Mouse (Mus musculus) urinary bladder, postnatal 36 days (tissue): ENCODE results near the gene Abcc3.

Source experiments
- DNase-seq, 2 experiments: peaks; one replicate each; pipeline ENCODE4 v3.0.0; 2022; ENCODE audit warnings: low spot score in 2 of 2, mixed read lengths in 1 of 2

Gene Abcc3

DNA sequence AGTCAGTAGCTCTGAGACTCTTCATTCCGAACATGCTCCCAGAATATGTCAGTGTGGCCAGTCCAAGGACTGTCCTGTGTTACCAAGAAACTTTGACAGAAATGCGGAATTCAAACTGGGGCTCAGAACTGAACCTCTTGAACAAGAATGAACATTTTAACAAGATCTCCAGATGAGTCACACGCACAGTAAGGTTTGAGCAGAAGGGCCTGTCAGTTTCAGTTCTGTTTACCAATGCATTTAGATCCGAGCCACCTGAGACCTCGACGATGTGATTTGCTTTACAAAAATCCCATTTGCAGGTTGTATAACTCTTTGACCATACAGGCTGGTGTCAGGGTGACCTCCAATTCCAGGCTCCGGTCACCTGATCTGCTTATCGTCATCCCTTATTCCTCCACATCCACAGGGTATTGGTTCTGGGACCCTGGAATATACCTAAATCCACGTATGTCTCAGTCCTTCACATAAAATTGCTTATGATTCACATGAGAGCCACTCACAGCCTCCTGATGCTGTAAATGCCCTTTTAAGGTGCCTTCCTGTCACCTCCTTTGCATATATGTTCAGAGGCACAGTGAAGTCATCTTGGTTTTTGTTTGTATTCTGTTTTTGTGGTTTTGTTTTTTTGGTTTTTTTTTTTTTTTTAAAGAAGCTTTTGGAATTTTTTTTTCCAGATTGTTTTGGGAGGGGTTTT lies 37.1 kb downstream of the Abcc3 start:
- DNase-seq = no peak

GRCm38 (mm10) chr11:94351094-94351493 lies 41.7 kb downstream of the Abcc3 start:
- no peak for DNase-seq

DNA sequence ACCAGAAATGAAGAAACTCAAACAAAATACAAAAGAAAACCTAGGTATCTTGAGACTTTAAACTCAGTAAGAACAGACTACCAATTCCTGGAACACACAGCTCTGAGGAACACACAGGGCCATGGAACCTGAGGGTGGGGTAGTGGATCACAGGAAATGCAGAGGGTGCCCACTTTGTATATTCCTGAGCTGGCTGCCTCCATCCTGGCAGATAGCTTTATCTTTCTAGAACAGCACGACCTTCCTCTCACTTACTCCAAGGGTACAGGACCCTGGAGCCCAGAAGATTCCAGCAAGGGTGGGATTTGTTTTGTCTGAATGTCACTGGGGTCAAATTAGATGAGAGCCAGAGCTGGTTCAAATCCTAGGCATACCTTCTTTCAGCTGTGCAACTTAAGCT lies 42.5 kb downstream of the Abcc3 start:
- DNase-seq = no peak

DNA sequence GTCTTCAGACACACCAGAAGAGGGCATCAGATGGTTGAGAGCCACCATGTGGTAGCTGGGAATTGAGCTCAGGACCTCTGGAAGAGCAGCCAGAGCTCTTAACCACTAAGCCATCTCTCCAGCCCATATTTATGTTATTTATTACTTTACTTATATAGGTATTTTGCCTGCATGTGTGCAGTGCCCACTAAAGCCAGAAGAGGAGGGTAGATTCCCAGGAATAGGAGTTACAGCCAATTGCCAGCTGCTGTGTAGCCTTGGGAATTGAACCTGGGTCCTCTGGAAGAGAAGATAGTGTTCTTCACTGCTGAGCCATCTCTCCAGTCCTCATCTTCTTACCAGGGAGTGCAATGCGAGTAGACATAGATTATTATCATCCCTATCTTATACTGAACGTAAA lies 43.0 kb downstream of the Abcc3 start:
- DNase-seq = no peak

- no peak for DNase-seq
Observed at GRCm38 (mm10) chr11:94347063-94347575, 45.7 kb downstream of the Abcc3 start.

DNA sequence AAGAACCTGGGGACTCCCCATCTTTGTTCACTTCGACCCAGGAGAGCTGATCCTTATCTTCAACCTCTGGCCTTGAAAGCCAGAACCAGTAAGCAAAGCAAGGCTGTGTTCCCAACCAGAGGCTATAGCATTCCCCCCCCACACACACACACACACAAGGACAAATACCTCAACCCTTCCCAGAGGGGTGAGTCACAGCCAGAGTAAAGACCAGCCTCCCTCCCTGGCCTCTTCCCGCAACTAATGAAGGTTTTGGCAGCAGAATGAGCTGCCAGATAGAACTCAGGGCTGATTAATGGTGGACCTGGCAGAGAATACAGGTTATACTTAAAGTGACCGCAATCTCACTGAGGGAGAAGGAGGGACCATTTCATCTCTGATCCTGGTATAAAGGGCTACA lies 46.2 kb downstream of the Abcc3 start:
- DNase-seq = peak; percentile 64 to 67

DNA sequence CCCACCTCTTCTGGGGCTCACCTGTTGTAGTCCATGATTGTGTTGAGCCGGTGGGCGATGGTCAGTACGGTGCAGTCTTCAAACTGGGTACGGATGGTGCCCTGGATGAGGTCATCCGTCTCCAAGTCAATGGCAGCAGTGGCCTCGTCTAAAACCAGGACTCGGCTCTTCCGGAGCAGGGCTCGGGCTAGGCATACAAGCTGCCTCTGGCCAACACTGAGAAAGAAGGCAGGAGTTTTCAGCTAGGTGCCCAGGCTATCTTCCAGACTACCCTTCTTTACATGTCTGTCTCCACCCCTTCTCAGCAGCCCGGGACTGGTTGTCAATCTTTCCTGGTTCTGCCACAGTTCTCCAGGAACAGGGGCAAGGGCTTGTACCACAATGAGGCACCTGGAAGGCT lies 46.9 kb downstream of the Abcc3 start:
- no peak for DNase-seq

DNA sequence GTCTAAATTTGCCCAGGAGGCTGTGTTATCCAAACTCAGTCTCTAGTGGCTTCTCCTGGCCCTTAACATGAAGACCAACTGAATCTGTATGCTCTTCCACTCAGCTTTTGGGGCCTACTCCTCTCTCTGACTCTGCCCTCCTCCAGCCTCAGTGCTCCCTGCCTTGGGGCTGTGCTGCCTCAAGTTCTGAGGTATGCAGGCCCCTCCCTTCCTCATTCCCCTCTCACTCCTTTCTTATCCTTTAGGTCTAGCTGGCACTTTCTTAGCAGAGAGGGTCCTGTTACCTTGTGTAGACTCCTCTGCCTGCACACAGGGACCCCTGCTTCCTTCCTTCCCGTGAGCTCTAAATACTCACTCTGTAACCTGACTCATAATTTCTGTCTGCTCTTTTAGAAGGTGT lies 48.3 kb downstream of the Abcc3 start:
- DNase-seq = no peak

DNA sequence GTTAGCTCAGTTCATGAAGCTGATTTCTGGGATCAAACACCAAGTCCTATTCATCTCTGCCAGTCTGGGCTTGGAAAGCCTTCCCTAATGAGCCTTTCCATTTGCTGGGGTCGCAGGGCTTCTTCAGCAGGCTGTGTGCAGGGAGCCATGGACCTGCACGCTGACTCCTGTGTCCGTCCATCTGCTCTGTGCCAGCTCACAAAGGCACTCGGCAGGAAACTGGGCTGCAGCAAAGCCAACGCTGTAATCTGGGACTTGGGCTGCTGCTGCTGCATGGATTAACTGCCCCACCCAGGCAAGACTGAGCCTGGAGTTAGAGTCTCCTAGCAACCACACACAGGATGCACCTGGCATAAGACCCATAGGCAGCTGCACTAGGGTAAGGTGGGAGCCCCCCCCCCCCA lies 48.8 kb downstream of the Abcc3 start:
- no peak for DNase-seq

GRCm38 (mm10) chr11:94342114-94342905 lies 50.5 kb downstream of the Abcc3 start:
- DNase-seq = no peak

- no peak for DNase-seq
Observed at GRCm38 (mm10) chr11:94340948-94341933, 51.6 kb downstream of the Abcc3 start.

- peak in 1 of 2 experiments; percentile 45 for DNase-seq
Observed at GRCm38 (mm10) chr11:94339732-94340585, 52.8 kb downstream of the Abcc3 start.

GRCm38 (mm10) chr11:94338347-94338746 lies 54.5 kb downstream of the Abcc3 start:
- DNase-seq = no peak

- no peak for DNase-seq
Observed at GRCm38 (mm10) chr11:94336551-94336950, 56.2 kb downstream of the Abcc3 start.

- no peak for DNase-seq
Observed at GRCm38 (mm10) chr11:94334386-94334968, 58.3 kb downstream of the Abcc3 start.

DNA sequence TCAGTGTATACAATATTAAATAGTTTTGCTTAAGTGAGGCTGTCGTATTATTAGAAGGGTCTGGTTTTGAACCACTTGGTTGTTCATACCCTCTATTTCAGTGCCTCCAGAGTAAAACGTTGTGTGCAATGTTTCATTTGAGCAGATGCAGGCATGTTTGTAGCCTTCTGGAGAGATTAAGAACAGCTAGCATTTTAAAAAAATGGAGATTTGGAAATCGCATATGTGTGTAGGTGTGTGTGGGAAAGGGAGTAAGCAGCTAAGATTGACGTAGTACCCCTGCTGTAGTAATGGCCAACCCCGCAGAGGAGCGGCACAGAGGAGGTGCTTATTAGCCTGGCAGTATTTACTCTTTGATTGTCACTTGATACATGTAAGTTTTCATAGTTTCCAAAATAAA lies 60.1 kb downstream of the Abcc3 start:
- no peak for DNase-seq

DNA sequence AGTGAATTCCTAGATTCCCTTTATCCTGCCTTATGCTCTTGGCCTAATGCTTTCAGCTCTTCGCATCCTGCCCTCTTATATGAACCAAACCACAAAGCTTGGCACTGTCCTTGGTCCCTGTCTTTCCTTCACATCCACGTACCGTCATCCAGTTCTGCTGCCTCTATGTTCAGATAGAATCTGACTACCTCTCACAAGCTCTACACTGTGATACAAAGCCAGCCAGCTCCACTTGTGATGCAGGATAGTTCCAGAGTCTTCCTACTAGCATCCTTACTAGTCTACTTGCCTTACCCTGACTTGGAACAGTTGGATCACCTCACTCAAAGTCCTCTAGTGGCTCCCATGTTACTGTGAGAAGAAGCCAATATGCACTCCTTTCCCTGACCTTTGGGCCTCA lies 62.6 kb downstream of the Abcc3 start:
- no peak for DNase-seq

DNA sequence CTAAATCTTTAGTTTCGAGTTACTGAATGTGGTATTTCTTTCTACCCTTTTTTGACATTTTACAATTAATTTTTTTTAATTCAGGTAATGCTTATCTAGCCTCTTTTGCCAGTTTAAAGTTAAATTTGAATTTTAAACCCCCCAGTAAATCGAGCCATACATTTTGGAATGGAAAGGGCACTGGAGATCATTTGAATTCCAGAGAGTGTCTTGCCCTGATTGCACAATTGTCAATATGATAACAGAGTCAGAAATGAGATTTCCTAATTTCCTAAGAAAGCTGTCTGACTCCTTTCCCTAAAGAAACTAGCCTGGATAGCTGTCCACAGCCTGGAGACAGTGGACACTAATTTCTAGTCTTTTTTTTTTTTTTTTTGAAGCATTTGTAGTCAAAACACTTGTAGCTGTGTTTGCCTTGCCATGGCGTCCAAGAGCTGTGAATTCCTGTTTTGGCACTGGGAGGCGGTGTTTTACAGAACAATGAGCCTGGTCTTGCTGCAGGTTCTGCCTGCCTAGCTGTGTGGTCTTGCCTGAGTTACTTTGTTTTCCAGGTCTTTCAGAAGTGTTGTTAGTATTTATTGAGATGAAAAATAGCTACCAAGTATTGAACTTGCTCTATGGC lies 63.4 kb downstream of the Abcc3 start:
- peak; percentile 35 to 48 for DNase-seq

DNA sequence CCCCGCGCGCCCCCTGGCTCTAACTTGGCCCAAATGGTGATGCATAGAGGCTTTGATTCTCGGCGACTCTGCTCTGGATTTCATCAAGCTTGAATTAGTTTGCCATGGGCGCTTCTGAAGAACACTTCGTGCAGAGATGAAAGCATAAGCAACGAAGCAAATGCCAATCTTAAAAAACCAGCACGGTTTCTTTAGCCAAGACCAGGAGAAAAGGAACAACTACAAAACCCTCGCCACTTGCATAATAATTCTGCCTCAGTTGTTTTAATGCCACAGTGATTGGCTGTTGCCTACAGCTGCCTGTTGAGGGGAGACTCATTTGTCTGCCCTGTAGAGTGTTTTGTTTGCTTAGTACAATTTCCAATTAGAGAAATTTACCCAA lies 64.2 kb downstream of the Abcc3 start:
- no peak for DNase-seq
